Mouse (Mus musculus) embryo, embryonic 9.5 days (tissue): ENCODE results near the gene Cfap126.
"Not testable (repeated sequence)": the region's sequence is repeated elsewhere in the genome, so short reads cannot be mapped to it uniquely, and the experiment has no call there.

Source experiments
- DNase-seq: peaks from one replicate; pipeline ENCODE4 v3.0.0-alpha.2; 2017; ENCODE audit errors: extremely low spot score

Gene Cfap126

DNA sequence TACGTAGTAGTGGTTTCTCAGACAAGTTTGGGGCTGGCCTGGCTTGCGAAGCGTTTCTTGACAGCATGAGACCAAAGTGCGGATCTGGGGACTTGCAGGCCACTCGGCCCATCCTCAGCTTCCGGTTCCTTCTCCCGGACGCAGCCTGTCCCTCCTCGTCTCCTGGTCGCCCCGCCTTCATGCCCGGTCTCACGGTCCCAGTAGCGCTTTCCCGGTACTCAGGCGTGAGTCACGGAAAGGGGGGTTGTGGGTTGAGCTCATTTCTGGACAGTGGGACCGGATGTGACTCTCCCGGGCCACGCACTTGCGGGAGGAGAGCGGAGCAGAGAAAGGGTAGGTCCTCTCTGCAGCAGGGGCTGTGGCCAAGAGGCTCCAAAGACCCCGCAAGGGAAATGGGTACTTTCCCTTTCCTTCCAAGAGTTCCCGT, at the start of gene Cfap126:
Gene Cfap126 (plus strand): TSS at position 46 of the 427 bp plus-strand sequence.
- peak; percentile 85 for DNase-seq

DNA sequence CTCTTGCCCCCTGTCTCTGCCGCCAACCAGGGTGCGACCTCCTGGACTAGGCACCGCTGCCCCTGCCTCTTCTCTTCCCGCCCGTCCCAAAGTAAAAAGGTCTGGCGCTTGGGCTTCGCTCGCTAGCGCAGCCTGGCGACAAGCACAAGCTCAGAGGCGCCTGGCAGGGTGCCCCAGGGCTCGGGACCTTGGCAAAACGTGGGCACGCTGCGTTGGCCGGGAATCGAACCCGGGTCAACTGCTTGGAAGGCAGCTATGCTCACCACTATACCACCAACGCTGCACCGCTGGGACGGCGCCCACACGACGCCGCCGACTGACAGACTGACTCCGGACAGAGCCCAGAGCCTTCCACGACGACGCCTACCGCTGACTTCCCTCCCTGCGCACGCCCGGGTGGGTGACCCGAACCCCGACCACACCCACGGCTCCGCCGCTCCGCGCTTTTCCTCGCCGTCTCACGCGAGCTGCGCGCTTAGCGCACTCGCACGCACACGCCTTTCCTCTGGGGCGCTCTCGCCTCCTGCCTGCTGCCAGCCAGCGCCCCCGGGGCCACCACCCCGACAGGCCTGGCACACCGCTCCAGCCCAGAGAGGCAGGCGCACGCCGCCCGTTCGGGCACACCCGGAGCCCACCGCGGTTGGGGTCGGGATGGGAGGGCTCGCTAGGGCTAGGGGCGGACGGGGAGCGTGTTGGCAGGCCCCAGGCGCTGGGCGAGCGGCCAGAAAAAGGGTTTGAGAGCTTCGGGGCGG, 49.1 kb upstream of the Cfap126 start, which contains the start of gene Fcgr3:
Gene Fcgr3 (minus strand): TSS at position 445 of the 752 bp plus-strand sequence.
- peak; percentile 97 for DNase-seq

DNA sequence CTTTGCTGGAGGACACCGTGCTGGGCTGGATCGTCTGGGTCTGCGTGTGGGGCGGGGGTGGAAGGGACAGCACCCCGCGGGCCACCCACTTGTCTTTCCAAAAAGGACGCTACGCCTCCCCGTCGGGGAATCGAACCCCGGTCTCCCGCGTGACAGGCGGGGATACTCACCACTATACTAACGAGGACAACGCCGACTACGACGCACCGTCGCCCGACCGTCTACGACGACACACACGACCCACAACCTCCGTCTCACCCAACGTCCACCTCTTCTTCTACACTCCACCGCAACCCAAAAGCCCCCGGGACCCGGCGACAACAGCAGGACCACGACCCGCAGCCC, 48.5 kb upstream of the Cfap126 start:
- DNase-seq: not testable (repeated sequence)

DNA sequence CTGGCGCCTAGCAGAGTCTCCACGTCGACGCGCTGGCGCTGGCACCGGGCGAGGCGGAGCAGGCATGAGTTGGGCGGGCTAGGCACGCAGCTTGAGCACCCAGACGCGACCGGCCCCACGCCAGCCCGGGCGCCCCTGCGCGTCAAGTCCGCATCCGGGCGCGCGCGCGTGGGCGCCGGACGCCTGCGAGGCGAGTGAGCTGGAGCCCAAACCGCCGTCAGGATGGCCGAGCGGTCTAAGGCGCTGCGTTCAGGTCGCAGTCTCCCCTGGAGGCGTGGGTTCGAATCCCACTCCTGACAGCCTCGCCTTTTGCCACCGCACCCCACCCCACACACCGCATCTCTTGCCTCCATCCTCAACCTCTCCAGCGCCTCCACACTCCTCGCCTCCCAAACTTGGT, 48.0 kb upstream of the Cfap126 start:
- DNase-seq: not testable (repeated sequence)

DNA sequence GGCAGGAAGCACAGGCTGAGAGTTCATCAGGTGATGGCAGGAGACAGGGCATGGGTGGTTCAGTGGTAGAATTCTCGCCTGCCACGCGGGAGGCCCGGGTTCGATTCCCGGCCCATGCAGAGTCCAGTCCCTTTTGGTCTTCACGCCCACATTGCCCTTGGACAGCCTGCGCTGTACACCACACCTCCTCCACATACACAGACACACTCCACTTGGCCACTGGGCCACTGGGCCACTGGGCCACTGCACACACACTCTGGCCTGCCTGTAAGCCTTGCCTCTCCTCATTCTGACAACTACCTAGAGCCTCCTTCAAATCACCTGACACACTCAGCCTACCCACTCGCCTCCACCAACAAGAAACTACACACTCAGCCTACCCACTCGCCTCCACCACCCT, 47.1 kb upstream of the Cfap126 start:
- not testable (repeated sequence) for DNase-seq

DNA sequence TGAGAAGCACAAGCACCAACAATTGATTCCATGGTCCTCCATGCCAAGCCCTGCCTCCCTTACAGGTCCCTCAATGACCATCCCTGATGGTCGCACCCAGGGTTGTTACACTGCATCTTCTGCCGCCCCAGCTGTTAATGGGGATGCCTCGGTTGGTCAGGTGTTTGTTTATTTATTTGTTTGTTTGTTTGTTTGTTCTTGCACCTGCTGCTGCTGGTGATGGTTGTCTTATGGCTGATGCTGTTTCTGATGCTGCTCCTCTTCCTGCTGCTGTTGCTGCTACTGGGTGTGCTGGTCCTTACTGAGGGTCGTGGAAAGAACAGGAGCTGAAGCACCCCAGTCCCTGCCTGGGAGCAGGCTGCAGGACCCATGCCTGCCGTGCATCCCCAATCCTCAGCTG, 45.8 kb upstream of the Cfap126 start:
- not testable (repeated sequence) for DNase-seq

DNA sequence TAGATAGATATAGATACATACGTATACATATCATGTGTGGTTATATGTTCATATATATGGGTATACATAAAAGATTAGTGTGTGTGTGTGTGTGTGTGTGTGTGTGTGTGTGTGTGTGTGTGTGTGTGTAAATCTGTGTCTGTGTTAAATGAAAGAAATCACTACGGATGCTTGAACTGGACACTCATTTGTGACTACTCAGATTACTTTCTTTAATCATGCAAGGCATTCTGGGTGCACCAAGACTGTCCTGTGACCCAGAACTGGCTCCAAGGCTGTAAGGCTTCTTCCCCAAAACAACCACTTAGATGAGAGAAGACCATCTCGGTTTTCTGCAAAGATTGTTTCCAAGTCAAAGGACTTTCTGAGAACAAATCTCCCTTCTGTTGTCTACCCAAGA, 44.2 kb upstream of the Cfap126 start:
- DNase-seq: peak; percentile 46

DNA sequence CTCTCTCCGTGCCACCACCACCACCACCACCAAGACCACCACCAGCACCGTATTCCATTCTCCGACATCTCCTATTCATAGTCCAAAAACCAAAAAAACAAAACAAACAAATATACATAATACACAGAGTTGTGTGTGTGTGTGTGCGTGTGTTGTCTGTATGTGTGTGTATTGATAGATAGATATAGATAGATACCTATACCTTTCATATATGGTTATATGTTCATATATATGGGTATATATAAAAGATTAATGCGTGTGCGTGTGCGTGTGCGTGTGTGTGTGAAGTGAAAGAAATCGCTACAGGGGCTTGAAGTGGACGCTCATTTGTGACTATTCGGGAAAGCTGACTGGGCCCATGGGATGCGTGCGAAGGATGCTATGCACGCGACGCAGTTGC, 42.8 kb upstream of the Cfap126 start:
- not testable (repeated sequence) for DNase-seq

DNA sequence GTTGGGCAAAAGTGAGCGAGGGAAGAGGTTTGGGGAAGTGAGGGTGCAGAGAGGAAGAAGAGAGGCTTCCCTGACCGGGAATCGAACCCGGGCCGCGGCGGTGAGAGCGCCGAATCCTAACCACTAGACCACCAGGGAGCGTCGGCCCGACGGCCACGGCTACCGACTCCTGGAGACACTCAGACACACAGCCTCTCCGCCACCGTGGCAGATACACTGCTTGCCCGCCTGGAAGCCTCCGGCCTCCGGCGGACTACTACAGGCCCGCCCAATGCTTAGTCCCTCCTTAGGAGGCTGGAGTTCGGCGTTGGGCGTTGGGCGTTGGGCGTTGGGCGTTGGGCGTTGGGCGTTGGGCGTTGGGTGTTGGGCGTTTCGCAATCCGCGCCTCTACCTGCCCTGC, 42.0 kb upstream of the Cfap126 start:
- DNase-seq: not testable (repeated sequence)

DNA sequence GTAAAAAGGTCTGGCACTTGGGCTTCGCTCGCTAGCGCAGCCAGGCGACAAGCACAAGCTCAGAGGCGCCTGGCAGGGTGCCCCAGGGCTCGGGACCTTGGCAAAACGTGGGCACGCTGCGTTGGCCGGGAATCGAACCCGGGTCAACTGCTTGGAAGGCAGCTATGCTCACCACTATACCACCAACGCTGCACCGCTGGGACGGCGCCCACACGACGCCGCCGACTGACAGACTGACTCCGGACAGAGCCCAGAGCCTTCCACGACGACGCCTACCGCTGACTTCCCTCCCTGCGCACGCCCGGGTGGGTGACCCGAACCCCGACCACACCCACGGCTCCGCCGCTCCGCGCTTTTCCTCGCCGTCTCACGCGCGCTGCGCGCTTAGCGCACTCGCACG, 41.5 kb upstream of the Cfap126 start:
- DNase-seq: not testable (repeated sequence)

DNA sequence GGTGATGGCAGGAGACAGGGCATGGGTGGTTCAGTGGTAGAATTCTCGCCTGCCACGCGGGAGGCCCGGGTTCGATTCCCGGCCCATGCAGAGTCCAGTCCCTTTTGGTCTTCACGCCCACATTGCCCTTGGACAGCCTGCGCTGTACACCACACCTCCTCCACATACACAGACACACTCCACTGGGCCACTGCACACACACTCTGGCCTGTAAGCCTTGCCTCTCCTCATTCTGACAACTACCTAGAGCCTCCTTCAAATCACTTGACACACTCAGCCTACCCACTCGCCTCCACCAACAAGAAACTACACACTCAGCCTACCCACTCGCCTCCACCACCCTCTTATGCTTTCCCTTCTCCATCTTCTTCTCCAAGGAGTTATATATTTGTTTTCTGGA, 39.4 kb upstream of the Cfap126 start:
- peak; percentile 79 for DNase-seq

DNA sequence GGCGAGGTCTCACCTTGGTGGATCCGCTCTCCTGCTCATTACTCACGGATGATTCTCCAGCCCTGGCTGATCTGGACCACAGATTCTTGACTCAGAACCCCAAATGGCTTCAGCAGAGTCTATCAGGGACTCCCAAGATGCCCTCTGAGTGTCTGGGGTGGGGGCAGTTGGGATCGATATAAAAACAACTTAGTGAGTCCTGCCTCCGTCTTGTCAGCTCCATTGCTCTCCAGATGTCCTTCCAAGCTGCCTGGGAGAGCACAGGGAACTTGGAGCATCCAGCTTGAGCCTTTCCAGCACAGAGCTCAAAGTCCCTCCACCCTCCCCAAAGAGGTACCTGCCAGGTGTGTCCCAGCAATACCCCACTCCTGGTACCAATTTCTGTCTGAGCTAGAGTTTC, 37.5 kb upstream of the Cfap126 start:
- DNase-seq: not testable (repeated sequence)

DNA sequence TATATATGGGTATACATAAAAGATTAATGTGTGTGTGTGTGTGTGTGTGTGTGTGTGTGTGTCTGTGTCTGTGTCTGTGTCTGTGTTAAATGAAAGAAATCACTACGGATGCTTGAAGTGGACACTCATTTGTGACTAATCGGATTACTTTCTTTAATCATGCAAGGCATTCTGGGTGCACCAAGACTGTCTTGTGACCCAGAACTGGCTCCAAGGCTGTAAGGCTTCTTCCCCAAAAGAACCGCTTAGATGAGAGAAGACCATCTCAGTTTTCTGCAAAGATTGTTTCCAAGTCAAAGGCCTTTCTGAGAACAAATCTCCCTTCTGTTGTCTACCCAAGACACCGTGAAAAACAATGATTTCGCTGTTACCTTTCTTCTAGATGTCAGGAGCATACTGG, 36.5 kb upstream of the Cfap126 start:
- not testable (repeated sequence) for DNase-seq

DNA sequence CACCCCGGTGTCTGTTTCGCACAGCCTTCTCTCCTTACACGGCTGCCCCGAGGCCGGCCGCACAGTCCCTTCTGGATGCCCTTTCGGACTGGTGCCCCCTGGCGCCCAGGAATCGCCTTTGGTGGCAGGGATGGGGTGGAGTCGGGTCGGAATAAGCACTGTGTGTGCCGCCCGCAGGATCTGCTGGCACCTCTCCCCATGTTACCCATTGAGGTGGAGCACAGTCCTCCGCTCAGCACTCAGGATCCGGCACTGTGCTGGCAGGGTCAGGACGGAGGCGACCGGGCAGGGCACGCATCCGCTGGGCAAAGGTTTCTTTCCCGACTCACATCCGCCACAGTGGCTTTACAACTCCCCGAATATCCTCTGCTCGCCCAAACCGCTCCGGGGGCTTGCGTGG, 35.8 kb upstream of the Cfap126 start:
- not testable (repeated sequence) for DNase-seq

DNA sequence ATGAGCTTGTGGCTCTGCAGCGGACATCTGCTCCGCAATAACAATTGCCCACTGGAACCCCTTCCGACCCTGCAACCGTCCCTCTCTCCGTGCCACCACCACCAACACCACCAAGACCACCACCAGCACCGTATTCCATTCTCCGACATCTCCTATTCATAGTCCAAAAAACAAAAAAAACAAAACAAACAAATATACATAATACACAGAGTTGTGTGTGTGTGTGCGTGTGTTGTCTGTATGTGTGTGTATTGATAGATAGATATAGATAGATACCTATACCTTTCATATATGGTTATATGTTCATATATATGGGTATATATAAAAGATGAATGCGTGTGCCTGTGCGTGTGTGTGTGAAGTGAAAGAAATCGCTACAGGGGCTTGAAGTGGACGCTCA, 35.3 kb upstream of the Cfap126 start:
- DNase-seq: not testable (repeated sequence)

DNA sequence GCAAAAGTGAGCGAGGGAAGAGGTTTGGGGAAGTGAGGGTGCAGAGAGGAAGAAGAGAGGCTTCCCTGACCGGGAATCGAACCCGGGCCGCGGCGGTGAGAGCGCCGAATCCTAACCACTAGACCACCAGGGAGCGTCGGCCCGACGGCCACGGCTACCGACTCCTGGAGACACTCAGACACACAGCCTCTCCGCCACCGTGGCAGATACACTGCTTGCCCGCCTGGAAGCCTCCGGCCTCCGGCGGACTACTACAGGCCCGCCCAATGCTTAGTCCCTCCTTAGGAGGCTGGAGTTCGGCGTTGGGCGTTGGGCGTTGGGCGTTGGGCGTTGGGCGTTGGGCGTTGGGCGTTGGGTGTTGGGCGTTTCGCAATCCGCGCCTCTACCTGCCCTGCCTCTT, 34.4 kb upstream of the Cfap126 start:
- not testable (repeated sequence) for DNase-seq

DNA sequence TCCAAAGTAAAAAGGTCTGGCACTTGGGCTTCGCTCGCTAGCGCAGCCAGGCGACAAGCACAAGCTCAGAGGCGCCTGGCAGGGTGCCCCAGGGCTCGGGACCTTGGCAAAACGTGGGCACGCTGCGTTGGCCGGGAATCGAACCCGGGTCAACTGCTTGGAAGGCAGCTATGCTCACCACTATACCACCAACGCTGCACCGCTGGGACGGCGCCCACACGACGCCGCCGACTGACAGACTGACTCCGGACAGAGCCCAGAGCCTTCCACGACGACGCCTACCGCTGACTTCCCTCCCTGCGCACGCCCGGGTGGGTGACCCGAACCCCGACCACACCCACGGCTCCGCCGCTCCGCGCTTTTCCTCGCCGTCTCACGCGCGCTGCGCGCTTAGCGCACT, 33.9 kb upstream of the Cfap126 start:
- not testable (repeated sequence) for DNase-seq

DNA sequence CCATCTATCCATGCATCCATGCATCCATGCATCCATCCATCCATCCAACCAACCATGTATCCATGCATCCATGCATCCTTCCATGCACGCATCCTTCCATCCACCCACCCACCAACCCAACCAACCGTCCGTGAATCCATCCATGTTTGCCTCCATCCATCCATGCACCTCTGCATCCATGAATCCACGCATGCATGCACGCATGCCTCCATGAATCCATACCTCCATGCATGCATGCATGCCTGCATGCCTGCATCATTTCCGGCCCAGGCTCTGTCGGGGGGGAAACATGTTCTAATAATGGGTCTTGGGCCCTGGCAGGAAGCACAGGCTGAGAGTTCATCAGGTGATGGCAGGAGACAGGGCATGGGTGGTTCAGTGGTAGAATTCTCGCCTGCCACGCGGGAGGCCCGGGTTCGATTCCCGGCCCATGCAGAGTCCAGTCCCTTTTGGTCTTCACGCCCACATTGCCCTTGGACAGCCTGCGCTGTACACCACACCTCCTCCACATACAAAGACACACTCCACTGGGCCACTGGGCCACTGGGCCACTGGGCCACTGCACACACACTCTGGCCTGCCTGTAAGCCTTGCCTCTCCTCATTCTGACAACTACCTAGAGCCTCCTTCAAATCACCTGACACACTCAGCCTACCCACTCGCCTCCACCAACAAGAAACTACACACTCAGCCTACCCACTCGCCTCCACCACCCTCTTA, 32.0 kb upstream of the Cfap126 start:
- DNase-seq: not testable (repeated sequence)

DNA sequence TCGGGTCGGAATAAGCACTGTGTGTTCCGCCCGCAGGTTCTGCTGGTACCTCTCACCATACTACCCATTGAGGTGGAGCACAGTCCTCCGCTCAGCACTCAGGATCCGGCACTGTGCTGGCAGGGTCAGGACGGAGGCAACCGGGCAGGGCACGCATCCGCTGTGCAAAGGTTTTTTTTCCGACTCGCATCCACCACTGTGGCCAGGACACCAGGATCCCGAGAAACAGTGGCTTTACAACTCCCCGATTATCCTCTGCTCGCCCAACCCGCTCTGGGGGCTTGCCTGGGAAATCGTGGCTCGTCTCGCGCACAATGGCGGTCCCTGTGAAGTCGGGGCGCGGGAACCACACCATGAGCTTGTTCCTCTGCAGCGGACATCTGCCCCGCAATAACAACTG, 28.0 kb upstream of the Cfap126 start:
- DNase-seq: peak; percentile 47

DNA sequence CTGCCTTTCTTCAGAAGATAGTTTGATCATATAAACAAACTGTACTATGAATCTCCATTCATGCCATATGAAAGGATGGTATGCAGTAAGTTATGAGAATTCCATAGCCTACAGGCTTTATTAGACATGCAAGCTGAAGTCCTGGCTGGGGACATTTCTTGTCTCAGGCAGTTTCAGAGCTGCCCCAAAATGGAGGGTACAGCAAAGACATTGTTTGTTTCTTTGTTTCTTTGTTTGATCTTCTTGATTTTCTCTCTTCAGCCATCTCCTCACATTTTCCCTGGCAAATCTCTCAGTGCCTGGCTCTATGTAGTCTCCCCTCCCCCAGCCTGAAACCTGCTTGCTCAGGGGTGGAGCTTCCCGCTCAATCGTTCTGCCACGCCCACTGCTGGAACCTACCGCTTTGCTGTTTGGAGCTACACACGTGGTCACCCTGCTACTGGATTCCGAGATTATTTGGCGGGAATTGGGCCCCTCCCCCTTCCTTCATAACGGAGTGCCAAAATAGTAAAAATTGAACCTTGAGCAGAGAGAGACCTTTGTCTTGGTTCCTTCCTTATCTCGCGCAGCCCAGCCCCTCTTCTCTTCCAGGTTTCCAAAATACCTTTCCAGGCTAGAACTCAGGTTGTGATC, 25.4 kb upstream of the Cfap126 start:
- peak; percentile 49 for DNase-seq

DNA sequence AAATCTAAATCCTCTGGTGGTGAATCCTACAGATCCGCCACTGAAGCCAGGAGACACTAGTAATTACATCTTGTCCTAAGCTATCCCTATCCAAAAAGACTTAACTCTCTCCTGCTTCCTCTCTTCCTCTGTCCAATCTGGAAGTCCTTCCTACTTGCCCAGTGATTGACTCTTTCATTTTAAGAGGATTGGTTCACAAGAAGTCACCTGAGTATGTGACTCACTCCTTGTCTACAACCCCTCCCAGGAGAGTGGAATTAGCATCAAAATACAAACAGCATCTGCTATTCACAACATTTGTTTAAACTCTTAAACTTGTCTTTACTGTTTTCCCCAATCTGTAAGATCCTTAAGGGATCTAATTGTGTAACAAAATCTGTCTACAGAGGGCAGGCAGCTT, 23.8 kb upstream of the Cfap126 start:
- DNase-seq: no peak

DNA sequence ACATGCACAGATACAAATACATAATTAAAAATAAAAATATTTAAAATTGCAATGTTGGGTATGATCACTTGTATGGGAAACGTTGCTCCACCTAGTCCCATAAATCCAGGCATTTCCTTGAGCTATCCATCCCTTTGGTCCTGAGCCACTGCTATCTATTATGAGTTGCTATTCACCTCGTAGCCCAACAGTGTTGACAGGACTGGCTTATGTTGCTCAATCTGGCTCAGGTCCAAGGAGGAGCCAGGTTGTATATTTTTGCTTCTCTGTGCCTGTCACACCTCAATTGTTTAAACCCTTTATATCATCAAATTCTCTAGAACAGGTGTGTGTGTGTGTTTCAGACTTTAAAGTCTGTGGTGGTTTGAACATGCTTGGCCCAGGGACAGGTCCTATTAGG, 23.0 kb upstream of the Cfap126 start:
- DNase-seq: no peak

DNA sequence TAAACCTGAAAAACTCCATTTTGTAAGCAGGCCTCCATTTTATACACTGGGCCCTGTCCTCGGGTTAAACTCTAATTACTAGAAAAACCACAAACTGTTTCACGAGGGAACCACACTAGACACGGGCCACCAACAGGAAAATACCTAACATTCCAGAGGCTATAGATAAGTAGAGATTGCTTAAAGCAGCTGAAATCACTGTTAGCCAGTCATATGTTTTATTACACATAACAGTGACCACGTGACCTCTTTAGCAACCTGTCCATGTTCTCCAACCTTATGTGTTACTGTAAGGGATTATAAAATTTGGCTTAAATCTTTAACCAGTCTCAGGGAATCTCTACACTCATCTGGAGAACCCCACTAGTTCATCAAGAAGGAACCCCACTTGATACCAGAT, 19.3 kb upstream of the Cfap126 start:
- no peak for DNase-seq
